18 mouse cellular contexts compared by ENCODE assay signal in genomic region chr7:134170180-134170910, GRCm38 (mm10).
A peak's percentile ranks its signal among the peaks of the same experiment; 100 is the strongest.
DNase-seq lines count a peak whose midpoint lies in the region; ATAC-seq and TF ChIP-seq lines count a peak whose summit lies in the region.
"Had no signal": no experiment of that assay in that cellular context is flagged by ENCODE, and none has a peak within 500 bp of the region (broad histone marks: within the 10 kb centered on the region; RNA-seq: fewer than 3 reads in every experiment).

No protein-coding gene starts in this region.

- no peak overlapping the region for H3K9ac ChIP-seq in intestine, postnatal 0 days (ENCODE audit: low read depth, low read length)
- H3K9ac ChIP-seq: embryonic facial prominence, embryonic 12.5 days; forebrain, embryonic 12.5 days; heart, embryonic 12.5 days had no signal

- ATAC-seq in intestine, postnatal 0 days: no peak
- ATAC-seq: forebrain, embryonic 16.5 days; hindbrain, embryonic 16.5 days; inflammation-experienced regulatory T-cells, adult 6 months had no signal

- H3K4me1 ChIP-seq in intestine, postnatal 0 days (replicated peaks; ENCODE audit: control insufficient read depth, insufficient read depth, low read length): no peaks in the 10 kb centered on the region
- H3K4me1 ChIP-seq: forebrain, embryonic 12.5 days had no signal

- intact Hi-C loops in left cerebral cortex, postnatal 4 days (cut with DNase I): no loop called here

- H3K36me3 ChIP-seq in intestine, postnatal 0 days (ENCODE audit: control insufficient read depth, insufficient read depth): no peaks in the 10 kb centered on the region
- H3K36me3 ChIP-seq: embryonic facial prominence, embryonic 12.5 days; forebrain, embryonic 12.5 days; heart, embryonic 12.5 days had no signal

- H3K9me3 ChIP-seq in intestine, postnatal 0 days (ENCODE audit: control insufficient read depth): no peaks in the 10 kb centered on the region
- H3K9me3 ChIP-seq: embryonic facial prominence, embryonic 12.5 days; forebrain, embryonic 12.5 days; heart, embryonic 12.5 days had no signal

- DNase-seq in cerebellum, postnatal 10 days: peak; percentile 83 to 88
- DNase-seq in cerebellum, adult 11-12 months: no peak
- peak; percentile 65 for DNase-seq in left cerebral cortex, postnatal 4 days
- DNase-seq in left cerebral cortex, adult 11 months (ENCODE audit: low spot score): no peak
- peak; percentile 39 for DNase-seq in fat pad, adult 2 months (ENCODE audit: extremely low read depth, low read depth, low spot score)
- no peak for DNase-seq in retina, embryonic 14.5 days (ENCODE audit: low spot score)
- DNase-seq: adrenal gland, postnatal 10 days; cerebellum, adult 9-11 months; gastrocnemius, postnatal 10 days; heart, adult 2 months; heart, postnatal 36 days had no signal

- no peak overlapping the region for H3K4me2 ChIP-seq in intestine, postnatal 0 days (replicated peaks; ENCODE audit: low read depth)
- H3K4me2 ChIP-seq: embryonic facial prominence, embryonic 12.5 days; forebrain, embryonic 12.5 days; heart, embryonic 12.5 days had no signal

- no peak for TF ChIP-seq CTCF in intestine, postnatal 0 days (IDR thresholded peaks at IDR 0.05; ENCODE audit: low read depth)

- no peak overlapping the region for H3K27ac ChIP-seq in intestine, postnatal 0 days (ENCODE audit: low read depth, low read length)
- H3K27ac ChIP-seq: embryonic facial prominence, embryonic 12.5 days; forebrain, embryonic 12.5 days; heart, adult 2 months had no signal

- 80% methylated on average over 9 of the region's 9 CpGs for WGBS in intestine, postnatal 0 days

- no peak overlapping the region for H3K4me3 ChIP-seq in intestine, postnatal 0 days (ENCODE audit: low read depth, low read length)
- H3K4me3 ChIP-seq: embryonic facial prominence, embryonic 12.5 days; forebrain, embryonic 12.5 days; heart, adult 2 months; heart, embryonic 12.5 days had no signal

- H3K27me3 ChIP-seq in intestine, postnatal 0 days (replicated peaks; ENCODE audit: control insufficient read depth, insufficient read depth, low read length): no peaks in the 10 kb centered on the region
- H3K27me3 ChIP-seq: embryonic facial prominence, embryonic 12.5 days; forebrain, embryonic 12.5 days; heart, embryonic 12.5 days had no signal

Comparison
In these comparisons a context has a peak if more than half of its experiments do, and no peak if none do; other contexts are left out.
1. DNase-seq: peak in cerebellum, postnatal 10 days (2 of 2), left cerebral cortex, postnatal 4 days (single experiment) and fat pad, adult 2 months (single experiment); none in cerebellum, adult 11-12 months (single experiment), left cerebral cortex, adult 11 months (single experiment) and retina, embryonic 14.5 days (single experiment).